Mouse (Mus musculus) C2C12 (cell line): Measurements from ENCODE around the gene Rho. TPM values are rescaled to one million over a fixed set of nuclear protein-coding genes. Genes with fewer than 3 reads are reported as not detected.

Experiments
- H3K27me3 ChIP-seq: one replicate; pipeline ENCODE4 v1.6.1; 2011; ENCODE audit not compliant: control insufficient read depth, insufficient read depth, insufficient read length
- H3K36me3 ChIP-seq: one replicate; pipeline ENCODE4 v1.6.1; 2011; ENCODE audit not compliant: control insufficient read depth, insufficient read depth
- H3K4me3 ChIP-seq: one replicate; pipeline ENCODE4 v1.5.1; 2011; ENCODE audit warnings: mild to moderate bottlenecking, control low read depth; ENCODE audit not compliant: poor library complexity, insufficient read depth, severe bottlenecking
- H3K79me2 ChIP-seq: one replicate; pipeline ENCODE4 v1.6.1; 2011; ENCODE audit not compliant: control insufficient read depth, insufficient read depth
- H3K79me3 ChIP-seq: one replicate; pipeline ENCODE4 v1.6.1; 2011; ENCODE audit warnings: low read depth, control low read depth
- H3ac ChIP-seq: one replicate; pipeline ENCODE3; 2011; ENCODE audit warnings: low read depth; ENCODE audit not compliant: control insufficient read depth, insufficient read length
- CEBPB ChIP-seq: IDR thresholded peaks from one replicate; pipeline ENCODE4 v1.6.1; 2011; ENCODE audit warnings: low read depth, mild to moderate bottlenecking, control low read depth, moderate library complexity
- CTCF ChIP-seq: IDR thresholded peaks from one replicate; pipeline ENCODE4 v1.5.1; 2011; ENCODE audit not compliant: control insufficient read depth, insufficient read depth, insufficient read length
- FOSL1 ChIP-seq: IDR thresholded peaks from one replicate; pipeline ENCODE4 v1.8.0; 2011; ENCODE audit warnings: mild to moderate bottlenecking, low read length; ENCODE audit not compliant: poor library complexity, insufficient read depth, severe bottlenecking
- MAX ChIP-seq: IDR thresholded peaks from one replicate; pipeline ENCODE4 v1.6.1; 2011; ENCODE audit warnings: mild to moderate bottlenecking, control low read depth
- MYOD1 ChIP-seq: IDR thresholded peaks from one replicate; pipeline ENCODE4 v1.6.1; 2011; ENCODE audit warnings: low read depth; ENCODE audit not compliant: control insufficient read depth, insufficient read length
- MYOG ChIP-seq: IDR thresholded peaks from one replicate; pipeline ENCODE4 v1.6.1; 2011; ENCODE audit not compliant: control insufficient read depth, insufficient read length; ENCODE audit errors: extremely low read depth
- USF1 ChIP-seq: IDR thresholded peaks from one replicate; pipeline ENCODE4 v1.6.1; 2011; ENCODE audit warnings: low read depth, mild to moderate bottlenecking, control low read depth, moderate library complexity
- polyA plus RNA-seq: library from polyadenylated mRNA; unstranded; fragments of >200 nt; fragmentation: generic; extraction: Trizol; gene quantifications from one replicate; pipeline ENCODE4 v1.2.1, GENCODE M21; 2012; ENCODE audit warnings: missing spikeins

The Rho gene
- polyA plus RNA-seq, 1 experiment: 0.01 TPM

DNA sequence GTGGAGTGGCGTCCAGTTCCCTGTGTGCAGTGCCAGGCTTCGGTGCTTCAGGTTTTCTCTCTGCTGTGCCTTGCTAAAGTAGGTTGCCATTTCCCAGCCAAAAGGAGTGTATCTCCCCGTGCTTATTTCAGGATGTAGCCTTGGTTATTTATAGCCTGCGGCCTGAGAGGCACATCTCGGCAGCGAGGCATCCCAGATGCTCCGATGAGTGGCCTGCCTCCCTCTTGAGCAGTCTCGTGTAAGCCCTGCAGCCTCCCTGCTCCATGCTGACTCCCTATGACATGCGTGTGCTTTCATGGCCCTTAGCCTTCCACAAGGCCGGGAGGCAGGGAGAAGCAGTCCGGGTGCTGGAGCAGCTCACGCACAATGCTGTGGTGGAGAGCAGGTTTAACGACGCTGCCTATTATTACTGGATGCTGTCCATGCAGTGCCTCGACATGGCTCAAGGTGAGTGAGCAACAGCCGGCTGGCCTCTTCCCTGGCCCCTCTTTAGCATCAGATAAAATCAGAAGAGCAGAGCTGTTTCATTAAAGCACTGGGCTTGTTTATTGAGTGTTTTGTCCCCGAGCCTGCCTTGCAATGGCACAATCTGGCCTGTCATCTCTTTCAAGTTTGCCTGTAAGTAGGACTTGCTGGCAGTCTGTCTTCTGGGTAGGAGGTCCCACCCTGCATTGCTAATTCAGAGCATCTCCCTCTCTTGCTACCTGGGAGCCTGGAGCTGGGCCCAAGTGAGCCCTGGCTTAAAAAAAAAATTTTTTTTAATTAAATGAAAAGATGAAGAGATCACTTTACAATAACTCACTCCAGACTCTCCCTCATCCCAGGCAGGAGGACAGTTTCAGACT is 15.7 kb upstream of the Rho start:
- Histone ChIP-seq H3K79me3 (no peaks in the 10 kb centered on the region), H3ac (no peak overlapping the region), H3K79me2 (no peaks in the 10 kb centered on the region), H3K4me3 (no peak overlapping the region), H3K36me3 (no peaks in the 10 kb centered on the region), H3K27me3 (no peaks in the 10 kb centered on the region)
- TF ChIP-seq MAX (no peak), CTCF (no peak), MYOD1 (no peak), CEBPB (no peak), USF1 (no peak), MYOG (no peak), FOSL1 (no peak)

GRCm38 (mm10) chr6:115916611-115917010 is 14.9 kb upstream of the Rho start:
- Histone ChIP-seq H3K36me3 (no peaks in the 10 kb centered on the region), H3K4me3 (no peak overlapping the region), H3K79me2 (no peaks in the 10 kb centered on the region), H3K27me3 (no peaks in the 10 kb centered on the region), H3ac (no peak overlapping the region), H3K79me3 (no peaks in the 10 kb centered on the region)
- TF ChIP-seq MAX (no peak), CTCF (no peak), FOSL1 (no peak), USF1 (no peak), MYOG (no peak), MYOD1 (no peak), CEBPB (no peak)

GRCm38 (mm10) chr6:115918615-115919014 is 12.9 kb upstream of the Rho start:
- H3K79me2 ChIP-seq: no peaks in the 10 kb centered on the region
- H3K79me3 ChIP-seq: no peaks in the 10 kb centered on the region
- H3K36me3 ChIP-seq: no peaks in the 10 kb centered on the region
- H3ac ChIP-seq: no peak overlapping the region
- TF ChIP-seq CEBPB (no peak), FOSL1 (no peak), USF1 (no peak), MYOD1 (no peak), MYOG (no peak), MAX (no peak), CTCF (no peak)
- no peak overlapping the region for H3K4me3 ChIP-seq
- no peaks in the 10 kb centered on the region for H3K27me3 ChIP-seq

DNA sequence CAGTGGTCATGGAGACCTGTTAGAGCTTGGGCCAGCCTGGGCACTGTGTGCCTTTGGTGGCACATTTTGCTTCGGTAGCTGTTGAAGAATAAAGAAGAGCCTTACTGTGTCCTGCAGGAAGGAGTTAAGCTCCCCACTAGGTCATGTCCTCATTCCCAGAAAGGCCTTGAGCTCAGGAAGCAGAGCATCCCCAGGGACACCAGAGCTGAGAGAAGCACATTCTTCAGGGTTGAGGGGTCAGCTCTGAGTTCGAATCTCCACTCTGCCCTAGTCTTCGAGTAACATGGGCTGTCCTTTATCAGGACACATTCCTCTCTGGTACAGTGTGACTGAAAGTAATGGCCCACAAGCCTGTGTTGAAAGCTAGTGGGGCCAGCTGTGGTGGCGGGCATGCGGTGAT is 11.7 kb upstream of the Rho start:
- H3K79me3 ChIP-seq: no peaks in the 10 kb centered on the region
- TF ChIP-seq MYOD1: no peak
- no peak for TF ChIP-seq CEBPB
- no peak for TF ChIP-seq MAX
- no peak for TF ChIP-seq FOSL1
- no peak for TF ChIP-seq CTCF
- TF ChIP-seq USF1: no peak
- no peak for TF ChIP-seq MYOG

DNA sequence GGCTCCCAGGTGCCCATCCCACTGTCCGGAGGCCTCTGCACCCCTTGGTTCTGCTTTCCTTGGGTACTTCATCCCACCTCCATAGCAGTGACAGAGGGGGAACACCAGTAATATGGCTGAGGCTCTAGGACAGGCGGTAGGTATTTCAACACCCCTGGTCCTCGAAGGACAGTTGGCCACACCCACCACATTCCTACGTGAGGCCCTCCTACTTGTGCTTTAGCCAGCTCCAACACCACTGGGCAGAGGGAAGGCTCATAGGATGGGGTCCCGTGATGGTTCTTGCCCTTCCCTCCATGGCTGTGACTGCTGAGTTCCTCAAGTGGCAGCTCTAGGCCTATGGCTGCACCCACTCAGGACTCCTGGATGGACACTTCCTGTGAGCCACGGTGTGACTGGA is 6.7 kb upstream of the Rho start:
- no peak overlapping the region for H3ac ChIP-seq
- TF ChIP-seq USF1: no peak
- no peak for TF ChIP-seq MAX
- no peak for TF ChIP-seq CEBPB
- no peak for TF ChIP-seq FOSL1
- TF ChIP-seq MYOG: no peak
- no peak for TF ChIP-seq CTCF
- TF ChIP-seq MYOD1: no peak

More for the DNA sequence above, 11.7 kb upstream of the Rho start:
- Histone ChIP-seq H3ac (no peak overlapping the region), H3K36me3 (no peaks in the 10 kb centered on the region), H3K27me3 (no peaks in the 10 kb centered on the region), H3K4me3 (no peak overlapping the region), H3K79me2 (no peaks in the 10 kb centered on the region)

DNA sequence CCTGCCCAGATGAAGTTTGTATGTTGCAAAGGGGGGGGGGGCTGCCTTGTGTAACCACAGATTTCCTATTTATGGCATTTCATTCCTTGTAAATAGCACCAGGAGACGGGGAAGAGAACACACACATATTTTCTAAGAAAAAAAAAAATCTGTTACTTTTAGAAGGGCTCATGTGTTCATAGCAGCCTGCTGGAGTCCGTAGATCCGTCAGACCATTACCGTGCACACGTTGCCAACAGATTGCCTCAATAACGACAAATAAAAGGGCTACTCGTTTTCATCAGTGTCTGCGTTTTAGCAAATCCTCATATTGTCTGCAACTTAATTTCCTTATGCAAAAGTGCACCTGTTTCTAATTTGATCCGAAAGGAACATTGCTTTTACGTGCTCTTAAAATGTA is 5.1 kb upstream of the Rho start:
- H3K27me3 ChIP-seq: no peaks in the 10 kb centered on the region
- no peaks in the 10 kb centered on the region for H3K36me3 ChIP-seq
- no peaks in the 10 kb centered on the region for H3K79me3 ChIP-seq
- TF ChIP-seq MYOD1: no peak
- TF ChIP-seq CEBPB: no peak
- no peak for TF ChIP-seq MYOG
- no peak for TF ChIP-seq USF1
- no peak for TF ChIP-seq CTCF
- TF ChIP-seq FOSL1: no peak
- no peak overlapping the region for H3ac ChIP-seq
- H3K79me2 ChIP-seq: no peaks in the 10 kb centered on the region
- H3K4me3 ChIP-seq: no peak overlapping the region

More for the DNA sequence above, 6.7 kb upstream of the Rho start:
- Histone ChIP-seq H3K27me3 (no peaks in the 10 kb centered on the region), H3K79me2 (no peaks in the 10 kb centered on the region), H3K4me3 (no peak overlapping the region), H3K79me3 (no peaks in the 10 kb centered on the region), H3K36me3 (no peaks in the 10 kb centered on the region)
